Mouse (Mus musculus) forebrain, embryonic 15.5 days (tissue): ENCODE measurements around the gene Gm9745. TPM values are rescaled to one million over a fixed set of nuclear protein-coding genes. Genes with fewer than 3 reads are reported as not detected.
"Not testable (repeated sequence)": the region's sequence is repeated elsewhere in the genome, so short reads cannot be mapped to it uniquely, and the experiment has no call there.

Experiments used
- ATAC-seq: fragments of 200-750 bp; cut with Nextera tagmentation; replicated peaks from 2 replicates; pipeline ENCODE4 v1.8.0; 2017; ENCODE audit warnings: mild to moderate bottlenecking, moderate TSS enrichment, moderate library complexity
- H3K27ac ChIP-seq: fragments of 300-500 bp; sonication (generic); replicated peaks from 2 replicates; pipeline ENCODE4 v1.5.1; 2015; ENCODE audit warnings: mild to moderate bottlenecking, inconsistent platforms
- H3K27me3 ChIP-seq: fragments of 300-500 bp; sonication (generic); 2 replicates; pipeline ENCODE4 v1.6.1; 2015; ENCODE audit warnings: inconsistent platforms
- H3K36me3 ChIP-seq: fragments of 300-500 bp; sonication (generic); 2 replicates; pipeline ENCODE4 v1.6.1; 2015; ENCODE audit warnings: mild to moderate bottlenecking, inconsistent platforms
- H3K4me1 ChIP-seq: fragments of 300-500 bp; sonication (generic); 2 replicates; pipeline ENCODE4 v1.6.1; 2015; ENCODE audit warnings: inconsistent platforms
- H3K4me2 ChIP-seq: fragments of 300-500 bp; sonication (generic); replicated peaks from 2 replicates; pipeline ENCODE4 v1.6.1; 2015; ENCODE audit warnings: mild to moderate bottlenecking, inconsistent platforms
- H3K4me3 ChIP-seq: fragments of 300-500 bp; sonication (generic); 2 replicates; pipeline ENCODE4 v1.5.1; 2015; ENCODE audit warnings: mild to moderate bottlenecking, inconsistent platforms
- H3K9ac ChIP-seq: fragments of 300-500 bp; sonication (generic); replicated peaks from 2 replicates; pipeline ENCODE4 v1.6.1; 2015; ENCODE audit warnings: mild to moderate bottlenecking, inconsistent platforms
- H3K9me3 ChIP-seq: fragments of 300-500 bp; sonication (generic); 2 replicates; pipeline ENCODE4 v1.6.1; 2016; ENCODE audit warnings: inconsistent platforms
- WGBS: fragments of 180-500 bp; shearing (Covaris S2); methylation state at CpG from one replicate; pipeline ENCODE4 v1.1.7; 2015; ENCODE audit warnings: mixed read lengths; 5-methylcytosine and 5-hydroxymethylcytosine counted together
- polyA plus RNA-seq: library from polyadenylated mRNA; unstranded; fragments of >200 nt; fragmentation: Nextera tagmentation; extraction: Ambion mirVana; gene quantifications from 2 replicates; pipeline ENCODE4 v1.2.1, GENCODE M21; 2015

Gene Gm9745
- polyA plus RNA-seq, 1 experiment from 2014 or later, result not detected

GRCm38 (mm10) chr13:8959058-8959457 is 11.0 kb upstream of the Gm9745 start:
- H3K9me3 ChIP-seq, ATAC-seq, H3K27ac ChIP-seq, H3K4me3 ChIP-seq, H3K36me3 ChIP-seq, H3K27me3 ChIP-seq, H3K9ac ChIP-seq, H3K4me2 ChIP-seq, H3K4me1 ChIP-seq: not testable (repeated sequence)
- WGBS, result 73% methylated on average over 1 of the region's 5 CpGs

- H3K27ac ChIP-seq, ATAC-seq, H3K36me3 ChIP-seq, H3K9ac ChIP-seq, H3K9me3 ChIP-seq, H3K4me2 ChIP-seq, H3K4me1 ChIP-seq, H3K27me3 ChIP-seq, H3K4me3 ChIP-seq: not testable (repeated sequence)
- WGBS, result no CpG with 5 or more reads among the region's 5 CpGs
These were observed 8.8 kb upstream of the Gm9745 start for GRCm38 (mm10) chr13:8956873-8957272.

- not testable (repeated sequence) for ATAC-seq
These were observed 7.1 kb upstream of the Gm9745 start for GRCm38 (mm10) chr13:8955127-8955526.

GRCm38 (mm10) chr13:8952563-8952962 is 4.5 kb upstream of the Gm9745 start, which contains the start of gene Idi2:
TSS of gene Idi2 (plus strand) at chr13:8952863.
- H3K27ac ChIP-seq, H3K9ac ChIP-seq, H3K4me1 ChIP-seq, ATAC-seq, H3K9me3 ChIP-seq, H3K36me3 ChIP-seq, H3K27me3 ChIP-seq, H3K4me2 ChIP-seq, H3K4me3 ChIP-seq: not testable (repeated sequence)

More at GRCm38 (mm10) chr13:8955127-8955526, 7.1 kb upstream of the Gm9745 start:
- not testable (repeated sequence) for H3K9ac ChIP-seq, H3K36me3 ChIP-seq, H3K27ac ChIP-seq, H3K4me3 ChIP-seq, H3K9me3 ChIP-seq, H3K4me2 ChIP-seq, H3K4me1 ChIP-seq, H3K27me3 ChIP-seq
- WGBS, result 96% methylated on average over 2 of the region's 2 CpGs

- H3K4me3 ChIP-seq, ATAC-seq, H3K36me3 ChIP-seq, H3K4me2 ChIP-seq, H3K27me3 ChIP-seq, H3K9ac ChIP-seq, H3K27ac ChIP-seq, H3K4me1 ChIP-seq, H3K9me3 ChIP-seq: not testable (repeated sequence)
- WGBS, result no CpG with 5 or more reads among the region's 5 CpGs
These were observed 4.2 kb downstream of the Gm9745 start for GRCm38 (mm10) chr13:8943828-8944227.

GRCm38 (mm10) chr13:8941701-8942100 is 6.3 kb downstream of the Gm9745 start:
- 80% methylated on average over 1 of the region's 5 CpGs for WGBS
- not testable (repeated sequence) for H3K4me3 ChIP-seq, H3K9ac ChIP-seq, H3K27ac ChIP-seq, H3K36me3 ChIP-seq, H3K4me1 ChIP-seq, H3K4me2 ChIP-seq, ATAC-seq, H3K27me3 ChIP-seq, H3K9me3 ChIP-seq

GRCm38 (mm10) chr13:8941110-8941509 is 6.9 kb downstream of the Gm9745 start:
- not testable (repeated sequence) for H3K9ac ChIP-seq, H3K36me3 ChIP-seq, H3K27ac ChIP-seq, ATAC-seq, H3K27me3 ChIP-seq, H3K4me1 ChIP-seq, H3K4me3 ChIP-seq, H3K9me3 ChIP-seq, H3K4me2 ChIP-seq
- 91% methylated on average over 4 of the region's 4 CpGs for WGBS

- H3K27ac ChIP-seq, H3K36me3 ChIP-seq, H3K27me3 ChIP-seq, H3K4me2 ChIP-seq, H3K4me3 ChIP-seq, H3K4me1 ChIP-seq, H3K9me3 ChIP-seq, H3K9ac ChIP-seq, ATAC-seq: not testable (repeated sequence)
- WGBS, result 71% methylated on average over 6 of the region's 6 CpGs
These were observed 10.4 kb downstream of the Gm9745 start for GRCm38 (mm10) chr13:8937611-8938140.

GRCm38 (mm10) chr13:8933499-8933898 is 14.5 kb downstream of the Gm9745 start:
- no peak overlapping the region for H3K9ac ChIP-seq
- 70% methylated on average over 2 of the region's 2 CpGs for WGBS
- H3K27ac ChIP-seq, result no peak overlapping the region
- H3K9me3 ChIP-seq, result no peaks in the 10 kb centered on the region
- no peak overlapping the region for H3K4me2 ChIP-seq
- H3K4me3 ChIP-seq, result no peak overlapping the region
- H3K36me3 ChIP-seq, result no peaks in the 10 kb centered on the region
- no peaks in the 10 kb centered on the region for H3K27me3 ChIP-seq
- ATAC-seq, result no peak
- H3K4me1 ChIP-seq, result no peaks in the 10 kb centered on the region

GRCm38 (mm10) chr13:8913890-8914289 is 34.1 kb downstream of the Gm9745 start:
- not testable (repeated sequence) for H3K27me3 ChIP-seq, H3K9ac ChIP-seq, H3K4me1 ChIP-seq, H3K36me3 ChIP-seq, ATAC-seq, H3K4me2 ChIP-seq, H3K27ac ChIP-seq, H3K4me3 ChIP-seq, H3K9me3 ChIP-seq
- WGBS, result 89% methylated on average over 8 of the region's 8 CpGs

GRCm38 (mm10) chr13:8905986-8906385 is 42.0 kb downstream of the Gm9745 start:
- not testable (repeated sequence) for H3K9ac ChIP-seq, H3K9me3 ChIP-seq, H3K4me2 ChIP-seq, ATAC-seq, H3K36me3 ChIP-seq, H3K27me3 ChIP-seq, H3K4me3 ChIP-seq, H3K27ac ChIP-seq, H3K4me1 ChIP-seq
- WGBS, result 92% methylated on average over 2 of the region's 2 CpGs
